Mouse (Mus musculus): ENCODE results near the gene Cic. TPM values are rescaled to one million over a fixed set of nuclear protein-coding genes. Genes with fewer than 3 reads are reported as not detected.
A peak's percentile ranks its signal among the peaks of the same experiment; 100 is the strongest.

Gene Cic
- polyA plus RNA-seq (2015; fragmentation: Nextera tagmentation; extraction: Ambion mirVana), result 29.5 and 30.3 TPM in 2 replicates

DNA sequence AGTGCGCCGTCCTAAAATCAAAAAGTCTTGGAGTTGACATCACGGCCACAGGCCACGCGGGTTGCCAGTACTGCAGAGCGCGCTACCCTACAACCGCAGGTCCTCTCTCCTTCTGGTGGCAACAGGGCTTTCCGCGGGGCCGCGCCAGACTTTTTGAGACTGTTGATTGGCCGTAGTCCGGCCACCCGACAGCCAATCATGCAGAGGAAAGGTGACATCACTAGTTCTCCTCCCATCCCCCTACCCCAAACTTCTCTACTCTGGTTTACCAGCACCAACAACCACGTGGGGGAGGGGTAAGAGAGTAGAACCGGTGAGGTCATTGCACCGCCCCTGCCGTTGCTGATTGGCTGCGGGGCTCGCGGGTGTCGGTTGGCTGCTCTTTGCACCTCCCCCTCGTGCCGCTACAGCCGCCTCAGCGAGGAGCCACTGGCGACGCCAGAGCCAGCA, at the start of gene Cic:
Gene Cic, plus strand, starts transcription at position 404 of the 450 bp plus-strand sequence.
- H3K36me3 ChIP-seq, result peaks cover 13% of the 10 kb centered on the region; the same call in 1 of the 2 replicates
- H3K27me3 ChIP-seq, result no peaks in the 10 kb centered on the region
- H3K9ac ChIP-seq, result peak within 1 kb of the TSS; percentile 76
- WGBS, result 0% methylated on average over 29 of the region's 29 CpGs
- peak within 1 kb of the TSS; percentile 65 for H3K4me2 ChIP-seq
- peak within 1 kb of the TSS; percentile 94 for H3K27ac ChIP-seq
- peak; percentile 88 for ATAC-seq (ENCODE audit: borderline replicate concordance, extremely low read depth, low FRiP score, low TSS enrichment)
- peaks cover 19% of the 10 kb centered on the region for H3K4me1 ChIP-seq
- H3K9me3 ChIP-seq, result no peaks in the 10 kb centered on the region
- H3K4me3 ChIP-seq, result peak within 1 kb of the TSS; percentile 73

DNA sequence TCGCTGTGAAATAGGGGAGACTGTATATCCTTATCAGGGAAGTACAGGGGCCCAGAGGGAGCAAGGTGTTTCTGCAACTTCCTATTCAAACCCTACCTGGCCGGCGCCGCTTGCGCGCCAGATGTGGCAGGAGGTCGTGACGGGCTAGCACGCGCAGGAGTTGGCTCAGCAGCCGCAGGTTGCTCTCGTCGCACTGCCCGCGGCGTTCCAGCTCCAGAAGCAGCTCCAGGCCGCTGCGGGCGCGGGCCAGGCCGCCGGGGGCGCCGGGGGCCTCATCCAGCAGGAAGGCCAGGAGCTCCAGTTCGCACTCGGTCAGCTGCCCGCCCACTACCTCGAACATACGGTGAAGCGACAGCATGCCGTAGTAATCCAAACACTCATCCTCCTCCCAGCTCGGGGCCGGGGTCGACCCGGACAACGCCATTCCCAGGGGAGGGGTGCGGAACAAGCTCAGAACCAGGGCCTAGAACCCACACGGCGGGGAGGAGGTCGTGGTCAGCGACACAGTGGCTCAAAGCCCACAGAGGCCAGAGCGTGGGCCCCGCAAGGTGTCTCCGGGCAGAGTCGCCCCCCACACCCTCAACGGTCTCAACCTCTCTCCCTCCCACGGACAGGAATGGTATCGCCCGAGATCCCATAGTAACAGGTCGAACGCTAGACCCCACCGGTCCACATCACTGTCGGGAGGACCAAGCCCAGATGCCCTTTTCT, 48.6 kb upstream of the Cic start:
- Histone ChIP-seq H3K27me3 (0 out of 2 replicates have a peak, but pooled peaks cover 3% of the 10 kb centered on the region), H3K4me2 (peak overlapping the region; percentile 86), H3K36me3 (no peaks in the 10 kb centered on the region), H3K9me3 (no peaks in the 10 kb centered on the region), H3K4me1 (peaks cover 39% of the 10 kb centered on the region), H3K27ac (peak overlapping the region; percentile 77), H3K9ac (peak overlapping the region; percentile 69), H3K4me3 (peak overlapping the region; percentile 85)
- WGBS, result 1% methylated on average over 53 of the region's 53 CpGs
- ATAC-seq (ENCODE audit: borderline replicate concordance, extremely low read depth, low FRiP score, low TSS enrichment), result 0 out of 2 replicates have a peak, but pooled peaks have one; percentile 6

DNA sequence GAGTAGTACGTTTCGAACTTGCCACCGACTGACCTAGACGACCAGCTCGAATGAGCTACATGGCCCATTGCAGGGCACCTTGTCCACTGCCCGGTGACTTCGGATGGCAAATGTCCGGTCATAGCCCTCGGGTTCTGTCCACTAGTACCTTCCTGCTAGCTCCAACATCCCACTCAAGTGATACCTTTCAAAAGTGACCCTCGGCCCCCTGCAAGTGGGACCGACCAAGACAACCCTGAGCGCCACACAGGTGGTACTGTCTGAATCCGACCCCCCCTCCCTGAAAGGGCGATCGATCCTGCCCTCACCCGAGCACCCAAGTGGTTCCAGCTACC, 48.1 kb upstream of the Cic start:
- H3K9ac ChIP-seq, result peak overlapping the region; percentile 69
- no peak; the same call in 1 of the 2 replicates for ATAC-seq (ENCODE audit: borderline replicate concordance, extremely low read depth, low FRiP score, low TSS enrichment)
- H3K27ac ChIP-seq, result peak overlapping the region; percentile 77
- H3K4me3 ChIP-seq, result peak overlapping the region; percentile 85
- 0 out of 2 replicates have a peak, but pooled peaks cover 3% of the 10 kb centered on the region for H3K27me3 ChIP-seq
- H3K4me1 ChIP-seq, result peaks cover 39% of the 10 kb centered on the region
- under 1% methylated on average over 16 of the region's 16 CpGs for WGBS
- H3K9me3 ChIP-seq, result no peaks in the 10 kb centered on the region
- H3K4me2 ChIP-seq, result peak overlapping the region; percentile 86
- 0 out of 2 replicates have a peak, but pooled peaks cover 5% of the 10 kb centered on the region for H3K36me3 ChIP-seq

DNA sequence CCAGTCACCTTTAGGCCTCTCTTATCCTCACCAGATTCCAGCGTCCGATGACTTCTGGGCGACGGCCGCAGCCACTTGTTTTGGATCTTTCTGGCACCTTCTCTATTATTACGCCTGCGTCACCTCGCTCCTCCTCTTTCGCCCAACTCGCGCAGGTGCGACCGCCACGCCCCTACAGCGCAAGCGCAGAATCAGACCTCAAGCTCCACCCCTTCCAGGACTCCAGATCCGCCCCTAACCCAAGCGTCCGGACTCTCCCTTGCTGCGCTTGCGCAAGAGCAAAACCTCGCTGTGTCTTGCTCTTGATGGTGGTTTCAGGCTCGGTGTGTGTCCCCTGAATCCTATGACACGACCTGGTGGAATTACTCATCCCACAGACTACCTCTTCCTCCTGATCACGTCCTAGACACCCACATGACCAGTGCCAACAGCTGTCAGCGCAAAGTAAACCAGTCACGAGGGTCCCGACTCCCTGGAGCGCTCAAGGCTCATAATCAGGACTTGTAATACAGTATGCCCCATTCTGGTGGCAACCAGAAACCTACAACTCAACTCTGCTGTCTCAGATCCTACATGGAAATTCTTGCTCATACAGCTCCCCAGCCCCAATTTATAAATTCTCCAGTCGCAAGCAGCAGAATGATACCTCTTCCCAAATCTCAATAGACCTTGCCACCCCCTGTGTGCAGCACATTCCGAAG, 47.6 kb upstream of the Cic start:
- ATAC-seq (ENCODE audit: borderline replicate concordance, extremely low read depth, low FRiP score, low TSS enrichment), result peak; percentile 75
- peaks cover 7% of the 10 kb centered on the region; the same call in 1 of the 2 replicates for H3K36me3 ChIP-seq
- H3K9ac ChIP-seq, result peak overlapping the region; percentile 86
- 3% methylated on average over 31 of the region's 31 CpGs for WGBS
- H3K27me3 ChIP-seq, result 0 out of 2 replicates have a peak, but pooled peaks cover 3% of the 10 kb centered on the region
- H3K4me1 ChIP-seq, result peaks cover 39% of the 10 kb centered on the region
- H3K27ac ChIP-seq, result peak overlapping the region; percentile 95
- H3K9me3 ChIP-seq, result no peaks in the 10 kb centered on the region
- peak overlapping the region; percentile 85 for H3K4me3 ChIP-seq
- peak overlapping the region; percentile 86 for H3K4me2 ChIP-seq

DNA sequence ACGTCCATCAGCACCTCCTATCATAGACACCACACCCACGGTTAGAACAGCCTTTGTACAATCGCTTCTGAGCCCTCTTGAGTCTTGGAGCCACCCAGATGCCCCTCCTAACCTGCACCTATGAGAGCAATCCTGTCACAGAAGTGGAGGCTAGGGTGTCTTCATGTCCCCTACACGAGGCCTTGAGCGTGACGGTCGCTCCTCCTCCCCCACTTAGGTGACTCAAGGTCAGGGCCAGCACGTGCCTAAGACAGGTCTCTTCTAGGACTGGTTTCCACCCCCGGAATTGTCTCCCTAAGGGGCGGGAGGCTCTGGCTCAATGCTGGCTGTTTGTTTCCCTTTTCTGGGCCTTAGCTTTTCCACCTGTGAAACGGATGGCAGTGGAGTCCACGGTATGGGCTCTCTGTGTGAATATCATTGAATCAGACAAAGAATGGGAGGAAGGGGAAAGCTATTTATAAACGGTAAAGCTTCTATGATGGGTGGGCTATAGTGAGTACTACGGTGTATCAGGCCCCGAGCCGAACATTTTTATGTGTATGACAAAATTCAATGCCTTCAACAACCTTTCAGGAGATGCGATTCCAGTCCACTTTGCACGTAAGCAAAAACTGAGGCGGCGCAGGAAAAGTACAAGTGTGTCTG, 46.9 kb upstream of the Cic start, which contains the start of gene Dedd2:
Gene Dedd2, minus strand, starts transcription at position 159 of the 645 bp plus-strand sequence.
- Histone ChIP-seq H3K27me3 (0 out of 2 replicates have a peak, but pooled peaks cover 3% of the 10 kb centered on the region), H3K36me3 (peaks cover 14% of the 10 kb centered on the region), H3K4me2 (peak within 1 kb of the TSS; percentile 86), H3K4me3 (peak within 1 kb of the TSS; percentile 85), H3K4me1 (peaks cover 39% of the 10 kb centered on the region), H3K9ac (peak within 1 kb of the TSS; percentile 86), H3K9me3 (no peaks in the 10 kb centered on the region), H3K27ac (peak within 1 kb of the TSS; percentile 95)
- WGBS, result 3% methylated on average over 20 of the region's 20 CpGs
- no peak for ATAC-seq (ENCODE audit: borderline replicate concordance, extremely low read depth, low FRiP score, low TSS enrichment)

DNA sequence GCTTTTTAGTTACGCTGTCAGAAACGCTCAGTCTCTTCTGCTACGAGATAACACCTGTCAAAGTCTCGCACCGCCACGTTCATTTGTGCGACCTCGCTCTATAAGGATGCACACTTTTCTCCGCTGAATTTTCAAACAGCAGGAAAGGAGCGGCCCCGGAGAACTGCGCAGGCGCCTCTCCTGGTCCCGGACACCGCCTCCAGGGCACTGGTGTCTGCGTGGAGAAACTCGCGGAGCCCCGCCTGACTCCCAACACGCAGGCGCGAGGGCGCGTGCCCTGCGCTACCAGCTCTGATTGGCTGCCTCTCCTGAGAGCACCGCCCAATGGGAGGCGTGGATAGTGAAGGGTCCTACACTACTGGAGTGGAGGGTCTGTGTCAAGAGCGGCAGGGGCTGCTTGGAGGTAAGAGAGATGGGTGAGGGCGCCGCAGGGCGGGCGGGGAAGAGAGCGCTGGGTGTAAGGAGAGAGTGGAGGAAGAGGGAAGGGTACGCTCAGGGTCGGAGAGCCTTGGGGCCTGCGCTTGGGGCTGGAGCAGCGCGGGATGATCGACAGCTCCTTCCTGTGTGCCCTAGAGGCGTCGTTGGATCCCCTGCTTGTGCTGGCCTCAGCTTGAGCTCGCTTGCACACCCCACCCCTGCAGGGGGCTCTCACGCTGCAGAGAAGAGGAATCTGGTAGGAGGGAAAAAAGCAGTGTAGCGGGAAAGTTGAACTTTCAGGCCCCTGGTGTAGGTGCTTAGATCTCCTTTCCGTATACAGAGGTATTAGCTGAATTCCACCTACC, 46.2 kb upstream of the Cic start, which contains the start of gene Zfp526:
Gene Zfp526, plus strand, starts transcription at position 324 of the 782 bp plus-strand sequence.
- peak within 1 kb of the TSS; percentile 86 for H3K4me2 ChIP-seq
- peak; percentile 94 for ATAC-seq (ENCODE audit: borderline replicate concordance, extremely low read depth, low FRiP score, low TSS enrichment)
- H3K4me1 ChIP-seq, result peaks cover 39% of the 10 kb centered on the region
- H3K4me3 ChIP-seq, result peak within 1 kb of the TSS; percentile 85
- peak within 1 kb of the TSS; percentile 95 for H3K27ac ChIP-seq
- H3K27me3 ChIP-seq, result 0 out of 2 replicates have a peak, but pooled peaks cover 3% of the 10 kb centered on the region
- H3K9ac ChIP-seq, result peak within 1 kb of the TSS; percentile 86
- H3K9me3 ChIP-seq, result no peaks in the 10 kb centered on the region
- under 1% methylated on average over 45 of the region's 45 CpGs for WGBS
- peaks cover 21% of the 10 kb centered on the region for H3K36me3 ChIP-seq

DNA sequence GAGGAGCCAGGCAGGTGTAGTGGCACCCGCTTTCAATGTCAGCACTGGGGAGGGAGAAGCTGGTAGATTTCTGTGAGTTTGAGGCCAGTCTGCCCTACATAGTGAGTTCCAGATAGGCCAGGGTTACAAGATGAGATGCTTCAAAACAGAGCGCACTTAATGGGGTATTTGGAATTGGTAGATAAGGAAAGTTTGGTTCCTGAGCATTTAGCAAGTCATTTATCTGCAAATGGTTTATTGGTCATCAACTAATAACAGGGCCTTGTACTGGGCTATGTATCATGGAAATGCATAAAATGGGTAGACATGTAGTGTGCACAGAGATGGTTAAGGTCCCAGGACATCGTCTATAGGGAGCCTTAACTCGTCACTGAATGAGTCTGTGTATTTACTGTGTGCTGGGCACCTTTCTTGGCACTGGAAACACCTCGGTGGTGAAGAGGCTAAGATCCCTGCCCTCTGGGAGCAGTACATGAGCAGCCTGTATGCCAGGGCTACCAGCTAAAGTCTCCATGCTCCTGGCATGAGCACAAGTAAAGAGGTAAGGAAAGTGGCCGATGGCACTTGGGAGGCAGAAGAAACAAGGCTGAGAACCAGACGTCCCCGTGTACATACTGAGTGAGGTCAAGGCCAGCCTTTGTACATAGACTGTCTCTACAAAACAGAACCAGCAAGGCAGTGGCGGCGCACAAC, 45.1 kb upstream of the Cic start:
- ATAC-seq (ENCODE audit: borderline replicate concordance, extremely low read depth, low FRiP score, low TSS enrichment), result no peak
- Histone ChIP-seq H3K4me1 (peaks cover 39% of the 10 kb centered on the region), H3K27me3 (0 out of 2 replicates have a peak, but pooled peaks cover 3% of the 10 kb centered on the region), H3K9me3 (no peaks in the 10 kb centered on the region), H3K4me2 (peak overlapping the region; percentile 86), H3K27ac (peak overlapping the region; percentile 95; the same call in 1 of the 2 replicates), H3K4me3 (peak overlapping the region; percentile 85), H3K9ac (peak overlapping the region; percentile 86), H3K36me3 (peaks cover 32% of the 10 kb centered on the region)
- WGBS, result 67% methylated on average over 10 of the region's 10 CpGs

DNA sequence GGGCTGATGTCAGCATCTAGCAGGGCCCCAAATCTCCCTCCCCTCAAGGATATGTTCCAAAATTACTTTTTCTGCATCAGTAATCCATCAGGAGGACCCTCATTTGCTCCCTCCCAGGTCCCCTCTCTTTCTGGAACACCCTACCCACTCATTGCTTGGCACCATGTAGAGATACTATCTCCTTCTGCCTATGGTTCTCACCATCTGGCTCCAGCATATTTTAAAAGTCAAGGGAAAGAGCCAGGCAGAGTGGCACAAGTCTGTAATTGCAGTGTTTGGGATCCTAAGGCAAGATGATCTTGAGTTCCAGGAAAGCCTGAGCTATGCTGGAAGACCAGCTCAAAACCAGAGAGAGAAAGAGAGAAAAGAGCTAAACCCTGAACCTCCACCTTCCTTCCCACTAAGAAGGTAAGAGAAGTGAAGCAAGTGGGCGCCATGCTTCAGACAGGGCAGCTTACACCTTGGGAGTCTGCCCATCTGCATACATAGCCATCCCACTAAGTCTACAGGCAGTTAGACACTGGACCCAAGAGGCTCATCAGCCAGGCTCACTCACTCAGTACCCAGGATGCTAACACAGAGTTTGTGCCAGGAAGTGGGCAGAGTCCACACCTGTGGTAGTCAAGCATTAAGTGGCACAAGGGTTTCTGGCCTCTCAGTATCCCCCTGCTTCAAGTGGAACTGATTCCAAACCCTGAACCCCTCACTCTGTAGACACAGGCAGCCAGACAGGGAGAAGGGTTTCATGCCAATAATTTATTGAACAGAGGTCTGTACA, 39.8 kb upstream of the Cic start:
- no peak for ATAC-seq (ENCODE audit: borderline replicate concordance, extremely low read depth, low FRiP score, low TSS enrichment)
- peaks cover 85% of the 10 kb centered on the region for H3K36me3 ChIP-seq

DNA sequence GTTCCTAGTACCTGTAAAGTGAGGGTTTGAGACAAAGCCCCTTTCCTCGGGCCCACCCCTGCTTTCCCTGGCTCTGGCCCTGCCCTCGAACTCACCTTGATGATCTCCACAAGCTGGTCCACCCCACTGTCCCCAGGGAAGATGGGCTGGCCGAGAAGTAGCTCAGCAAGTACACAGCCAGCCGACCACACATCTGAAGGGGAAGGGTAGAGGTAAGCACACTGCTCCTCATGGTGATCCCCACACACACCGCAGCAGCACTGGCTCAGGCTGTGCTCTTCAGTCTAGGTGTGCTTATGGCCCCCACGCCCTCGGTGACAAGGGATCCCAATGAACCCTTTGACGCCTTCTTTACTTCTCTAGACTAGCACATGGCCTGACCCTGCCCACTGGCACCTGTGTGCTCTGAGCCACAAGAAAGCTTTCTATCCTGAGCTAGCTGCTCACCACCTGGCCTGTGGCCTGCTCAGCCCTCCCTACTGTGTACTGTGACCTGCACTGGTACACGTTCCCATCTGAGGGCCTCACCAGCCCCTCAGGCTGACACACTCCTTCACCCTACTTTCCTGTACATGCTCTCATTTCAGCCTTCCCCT, 36.7 kb upstream of the Cic start:
- no peak overlapping the region for H3K9ac ChIP-seq
- no peak overlapping the region for H3K4me3 ChIP-seq
- peaks cover 3% of the 10 kb centered on the region; the same call in 1 of the 2 replicates for H3K4me1 ChIP-seq
- H3K27ac ChIP-seq, result no peak overlapping the region
- ATAC-seq (ENCODE audit: borderline replicate concordance, extremely low read depth, low FRiP score, low TSS enrichment), result no peak
- no peaks in the 10 kb centered on the region for H3K9me3 ChIP-seq
- no peak overlapping the region for H3K4me2 ChIP-seq
- peaks cover 87% of the 10 kb centered on the region for H3K36me3 ChIP-seq
- H3K27me3 ChIP-seq, result no peaks in the 10 kb centered on the region
- WGBS, result 82% methylated on average over 9 of the region's 9 CpGs

More for the DNA sequence above, 39.8 kb upstream of the Cic start:
- Histone ChIP-seq H3K27ac (no peak overlapping the region), H3K9ac (no peak overlapping the region), H3K4me3 (no peak overlapping the region), H3K27me3 (no peaks in the 10 kb centered on the region), H3K9me3 (no peaks in the 10 kb centered on the region), H3K4me1 (peaks cover 3% of the 10 kb centered on the region), H3K4me2 (no peak overlapping the region)
- 78% methylated on average over 1 of the region's 1 CpGs for WGBS

Measured in lung, embryonic 15.5 days (tissue).